Mouse (Mus musculus) megakaryocyte, embryonic 14.5 days (primary cell): ENCODE data around the gene Fzr1.

Experiments
- FLI1 ChIP-seq: IDR thresholded peaks from 2 replicates; pipeline ENCODE4 v1.6.1; 2012; ENCODE audit warnings: low read length, inconsistent platforms, mixed read lengths
- GATA1 ChIP-seq: IDR thresholded peaks from 3 replicates; pipeline ENCODE4 v1.6.1; 2012; ENCODE audit warnings: mixed read lengths, low read length, inconsistent platforms, borderline replicate concordance

GRCm38 (mm10) chr10:81420191-81420767, 42.0 kb upstream of the Fzr1 start:
- TF ChIP-seq GATA1: no peak
- no peak for TF ChIP-seq FLI1
